Mouse (Mus musculus) cerebellum, postnatal 4 days (tissue): ENCODE results near the gene Uchl3.
A peak's percentile ranks its signal among the peaks of the same experiment; 100 is the strongest.

Experiments used
- DNase-seq, 2 experiments: peaks; one replicate each; pipeline ENCODE4 v3.0.0; 2022; ENCODE audit warnings: low spot score in 2 of 2, mixed read lengths in 1 of 2

The Uchl3 gene

DNA sequence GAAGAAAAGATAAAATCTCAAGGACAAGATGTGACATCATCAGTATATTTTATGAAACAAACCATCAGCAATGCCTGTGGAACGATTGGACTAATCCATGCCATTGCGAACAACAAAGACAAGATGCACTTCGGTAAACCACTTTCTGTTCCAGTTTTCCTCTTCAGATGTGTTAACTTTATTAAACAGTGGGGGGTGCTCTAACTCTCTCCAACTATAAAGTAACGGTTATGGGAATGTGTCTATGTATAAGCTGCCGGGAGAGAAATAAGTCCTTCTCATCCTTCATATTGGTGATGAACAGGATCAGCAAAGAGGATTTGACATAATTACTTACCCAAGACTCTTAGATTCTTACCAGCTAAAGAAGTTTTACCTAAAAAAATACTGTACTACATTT, 12.8 kb downstream of the Uchl3 start:
- DNase-seq: no peak

DNA sequence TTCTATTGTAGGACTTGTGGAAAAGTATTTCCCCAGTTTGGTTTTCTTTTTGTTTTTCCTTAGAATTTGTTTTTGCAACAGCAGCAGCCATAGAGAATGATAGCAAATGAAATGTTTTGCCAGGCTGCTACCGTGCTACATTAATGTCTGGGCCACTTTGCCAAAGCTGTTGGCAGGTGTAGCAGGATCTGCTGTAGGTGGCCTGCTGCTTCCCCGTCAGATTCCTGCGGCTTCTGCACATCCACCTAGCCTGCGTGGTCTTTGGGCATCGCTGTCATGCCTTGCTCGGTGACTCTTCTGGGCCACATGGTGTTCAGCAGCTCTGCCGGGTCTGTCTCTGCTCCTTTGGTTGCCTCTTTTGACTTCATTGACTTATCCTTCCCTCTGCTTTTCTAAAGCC, 14.9 kb downstream of the Uchl3 start:
- no peak for DNase-seq

DNA sequence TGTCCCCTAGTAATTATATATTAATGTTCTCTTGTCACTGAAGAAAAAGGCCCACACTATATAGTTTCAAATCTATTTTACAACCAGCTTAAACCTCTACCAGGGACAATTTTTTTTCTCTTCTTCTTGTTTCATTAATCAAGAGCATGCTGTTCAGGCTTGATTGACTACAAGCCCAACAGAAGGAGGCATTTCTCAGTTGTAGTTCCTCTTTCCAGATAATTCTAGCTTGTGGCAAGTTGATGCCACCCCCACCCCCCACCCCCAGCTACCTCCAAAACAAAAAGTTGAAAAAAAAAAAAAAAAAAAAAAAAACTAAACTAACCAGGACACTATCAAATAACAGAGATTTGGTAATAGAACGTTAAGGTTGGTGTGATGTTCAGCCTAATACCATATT, 18.5 kb downstream of the Uchl3 start:
- no peak for DNase-seq

DNA sequence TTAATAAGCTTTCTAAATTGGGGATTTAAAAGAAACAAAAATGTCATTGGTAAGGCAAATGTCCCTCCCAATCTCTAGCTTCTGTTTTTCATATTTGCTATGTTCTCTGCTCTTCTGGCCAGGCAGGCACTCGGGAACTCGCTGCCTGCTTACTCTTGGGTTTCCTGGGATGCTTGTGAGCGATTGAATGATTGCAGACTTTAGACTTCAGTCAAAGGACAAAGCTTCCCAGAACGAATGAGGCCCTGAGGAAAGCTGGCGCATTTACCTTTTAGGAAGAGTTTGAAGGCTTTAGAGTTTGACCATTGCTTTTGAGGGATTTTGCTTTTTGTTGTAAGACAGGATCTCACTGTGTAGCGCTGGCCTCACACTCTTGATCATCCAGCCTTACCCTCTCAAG, 33.9 kb downstream of the Uchl3 start:
- DNase-seq: no peak

DNA sequence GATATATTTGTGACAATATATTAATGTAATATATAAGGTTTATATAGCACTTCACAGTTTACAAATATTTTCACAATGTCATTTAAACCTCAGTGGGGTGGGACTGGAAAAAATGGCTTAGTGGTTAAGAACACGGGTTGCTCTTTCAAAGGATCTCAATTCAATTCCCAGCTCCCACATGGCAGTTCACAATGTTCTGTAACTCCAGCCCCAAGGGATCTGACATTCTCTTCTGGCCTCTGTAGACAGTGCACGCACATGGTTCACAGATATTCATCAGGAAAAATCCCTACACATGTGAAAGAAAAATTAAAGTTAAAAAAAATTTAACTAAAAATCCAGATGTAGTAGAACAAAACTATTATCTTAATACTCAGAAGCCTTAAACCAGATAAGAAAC, 34.6 kb downstream of the Uchl3 start:
- no peak for DNase-seq

DNA sequence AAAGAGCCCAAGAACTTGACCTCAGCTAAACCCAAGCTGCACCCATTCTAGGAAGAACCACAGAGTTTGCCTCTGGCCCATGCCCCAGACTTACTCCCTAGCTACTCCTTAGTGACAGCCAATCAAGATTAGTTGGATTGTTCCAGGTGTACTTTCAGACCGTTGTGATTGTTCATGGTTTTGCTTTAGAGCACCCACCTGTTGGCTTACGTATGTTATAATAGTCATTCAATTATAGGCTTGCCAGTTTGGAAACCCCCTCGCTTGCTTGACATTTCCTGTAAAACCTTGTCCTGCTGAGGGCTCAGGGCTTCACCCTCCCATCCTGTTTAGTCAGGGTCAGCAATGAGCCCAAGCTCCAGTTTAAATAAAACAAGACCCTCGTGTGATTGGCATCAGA, 50.7 kb downstream of the Uchl3 start:
- no peak for DNase-seq

DNA sequence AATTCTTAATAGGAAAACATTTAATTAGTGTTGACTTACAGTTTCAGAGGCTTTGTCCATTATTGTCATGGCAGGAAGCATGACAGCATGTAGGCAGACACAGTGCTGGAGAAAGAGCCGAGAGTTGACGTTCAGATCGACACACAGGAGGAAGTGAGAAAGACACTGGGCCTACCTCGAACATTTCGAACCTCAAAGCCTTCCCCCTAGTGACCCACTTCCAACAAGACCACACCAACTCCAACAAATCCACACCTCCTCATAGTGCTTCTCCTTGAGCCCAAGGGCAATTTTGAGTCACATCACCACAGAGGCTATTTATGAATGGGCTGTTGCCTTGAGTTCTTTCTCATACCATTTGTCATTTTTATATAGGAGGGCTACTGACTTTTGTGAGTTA, 53.3 kb downstream of the Uchl3 start:
- no peak for DNase-seq

DNA sequence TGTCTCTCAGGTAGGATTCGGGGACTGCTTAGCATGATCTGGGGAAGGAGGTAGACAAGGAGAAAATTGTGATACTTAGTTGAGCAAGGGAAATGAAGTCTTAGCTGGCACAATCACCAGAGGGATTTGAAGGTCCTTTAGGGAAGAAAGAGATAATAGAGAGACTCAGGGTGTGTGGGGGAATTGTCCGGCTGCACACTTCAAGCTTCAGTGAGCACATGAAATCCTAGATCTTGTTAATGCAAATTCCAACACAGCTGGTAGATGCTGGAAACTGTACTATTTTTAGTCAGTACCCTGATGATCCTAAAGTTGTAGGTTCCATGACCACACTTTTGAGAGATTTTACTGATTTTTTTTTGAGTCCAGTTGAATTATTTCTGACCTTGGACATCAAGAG, 60.6 kb downstream of the Uchl3 start:
- no peak for DNase-seq

DNA sequence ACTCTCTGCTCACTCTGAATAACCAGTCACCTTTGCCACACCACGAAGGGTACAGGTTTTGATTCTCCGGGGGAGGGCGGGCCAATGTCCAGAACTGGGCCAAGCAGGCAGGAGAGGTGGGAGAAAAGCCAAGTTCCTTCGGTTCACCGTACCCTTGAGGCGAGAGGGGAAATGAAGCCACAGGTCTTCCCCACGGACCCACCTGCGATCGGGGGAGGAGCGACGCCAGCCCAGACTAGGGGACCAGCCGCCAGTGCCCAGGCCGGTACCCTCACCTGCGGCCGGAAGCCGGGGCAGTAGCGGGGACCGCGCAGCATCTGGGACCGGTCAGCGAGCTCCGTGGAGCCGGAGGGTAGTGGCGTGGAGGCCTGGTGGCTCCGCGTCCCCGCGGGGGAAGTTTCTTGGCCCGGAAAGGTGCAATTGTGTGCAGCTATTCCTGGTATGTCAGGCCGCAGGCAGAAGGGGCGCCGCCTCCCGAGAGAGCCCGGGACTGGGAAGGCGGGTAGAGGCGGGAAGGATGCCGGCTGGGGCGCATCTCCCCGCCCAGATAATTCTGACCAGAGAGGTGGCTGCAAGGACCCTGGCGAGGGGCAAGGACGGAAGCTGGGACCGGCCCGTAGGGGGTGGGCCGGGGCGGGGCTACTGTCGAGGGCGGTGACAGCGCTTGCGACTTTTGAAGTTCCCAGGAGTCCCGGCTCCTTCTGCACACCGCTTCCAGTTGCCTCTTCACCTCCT, 75.6 kb downstream of the Uchl3 start, which contains the start of the genes Gm9922 and Lmo7:
Gene Gm9922 (minus strand): TSS at position 578 of the 735 bp plus-strand sequence.
Gene Lmo7 (plus strand): TSS at position 721 of the 735 bp plus-strand sequence.
- DNase-seq: peak in 1 of 2 experiments; percentile 15

DNA sequence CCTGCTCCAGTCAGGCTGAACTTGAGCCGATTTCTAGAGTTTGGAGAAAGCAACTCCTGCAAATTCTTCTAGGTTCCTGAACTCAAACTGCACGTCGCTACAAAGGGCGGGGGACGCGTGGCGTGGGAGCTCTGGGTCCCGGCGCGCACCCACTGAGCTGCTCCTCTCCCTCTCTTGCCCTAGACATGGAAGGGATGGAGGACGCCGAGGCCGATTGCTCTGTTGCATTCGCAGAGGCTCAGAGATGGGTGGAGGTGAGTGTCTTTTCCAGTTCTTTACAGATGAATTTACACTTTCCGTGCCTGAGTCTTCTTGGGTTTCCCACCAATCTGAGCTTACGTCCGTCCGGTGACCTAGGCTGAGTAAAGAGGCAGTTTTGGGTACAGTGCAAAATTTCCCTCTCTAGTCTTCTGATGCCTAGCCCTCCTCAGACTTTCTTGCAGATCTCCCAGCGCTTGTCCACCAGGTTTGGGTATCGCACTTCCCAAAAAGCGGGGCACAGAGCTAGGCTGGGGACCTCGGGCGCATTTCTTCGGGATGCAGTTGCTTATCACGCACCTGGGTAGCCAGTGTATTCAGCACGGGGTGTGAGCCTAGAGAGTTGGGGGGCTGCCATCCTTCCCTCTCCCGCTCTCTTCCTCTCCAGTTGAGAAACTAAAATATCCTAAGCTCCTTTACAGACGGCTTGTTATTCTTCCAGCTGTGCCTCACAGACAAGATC, 76.4 kb downstream of the Uchl3 start:
- DNase-seq: no peak

DNA sequence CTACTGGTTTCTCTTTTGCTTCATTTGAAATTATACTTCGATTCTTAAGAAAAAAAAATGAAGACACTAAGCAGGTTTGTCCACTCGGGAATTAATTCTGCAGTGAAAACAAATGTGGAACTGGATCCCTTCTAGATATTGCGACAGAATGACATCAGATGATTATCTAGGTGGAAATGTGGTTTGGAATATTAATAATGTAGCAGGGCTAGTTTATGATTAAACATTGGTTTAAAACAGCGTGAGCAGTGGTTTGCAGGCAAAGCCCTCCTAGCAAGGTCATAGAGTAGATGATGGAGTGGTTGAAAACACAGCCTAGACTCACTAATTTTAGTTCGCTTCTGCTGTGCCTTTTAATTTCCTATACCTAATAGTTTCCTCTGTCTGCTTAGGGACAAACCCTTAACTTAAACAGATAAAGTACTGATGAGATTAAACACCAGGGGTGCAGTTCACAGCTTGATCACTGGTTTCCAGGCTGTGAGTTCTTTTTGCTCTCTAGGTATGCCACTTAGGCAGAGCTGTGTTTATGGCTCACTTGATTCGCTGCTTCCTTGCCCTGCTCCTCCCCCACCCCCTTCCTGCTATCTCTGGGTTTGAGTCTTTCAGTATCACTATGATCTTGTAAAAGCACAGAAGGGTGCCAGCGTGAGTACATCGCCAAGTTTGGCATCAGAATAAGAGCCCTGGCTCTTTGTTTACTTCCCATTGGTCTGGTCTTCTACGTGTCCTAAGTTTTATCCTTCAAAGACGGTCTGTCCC, 80.0 kb downstream of the Uchl3 start:
- DNase-seq: no peak

DNA sequence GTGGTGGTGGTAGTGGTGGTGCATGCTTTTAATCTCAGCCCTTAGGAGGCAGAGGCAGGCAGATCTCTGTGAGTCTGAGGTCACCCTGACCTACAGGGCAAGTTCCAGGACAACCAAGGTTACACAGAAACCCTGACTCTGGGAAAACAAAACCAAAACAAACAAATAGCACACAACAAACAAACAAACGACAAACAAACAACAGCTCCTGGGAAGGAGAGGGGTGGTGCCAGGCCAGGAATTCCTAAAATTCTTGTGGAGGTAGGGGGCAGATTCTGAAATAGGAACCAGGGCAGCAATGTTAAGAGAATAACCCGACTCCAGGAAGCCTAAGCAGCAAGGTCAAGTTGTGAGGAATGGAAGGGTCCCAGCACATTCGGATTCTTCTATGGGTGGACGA, 83.7 kb downstream of the Uchl3 start:
- no peak for DNase-seq
